Mouse (Mus musculus) heart, postnatal 0 days (tissue): ENCODE results near the gene Fam53b. TPM values are rescaled to one million over a fixed set of nuclear protein-coding genes. Genes with fewer than 3 reads are reported as not detected.

Experiments
- ATAC-seq: fragments of 200-750 bp; cut with Nextera tagmentation; 2 replicates; pipeline ENCODE4 v1.8.0; 2017; ENCODE audit warnings: low read depth, moderate number of reproducible peaks, moderate library complexity; ENCODE audit not compliant: insufficient read depth
- DNase-seq: peaks from one replicate; pipeline ENCODE4 v3.0.0-alpha.2; 2016; ENCODE audit warnings: low spot score
- H3K27ac ChIP-seq: fragments of 300-500 bp; sonication (generic); 2 replicates; pipeline ENCODE4 v1.5.1; 2014; ENCODE audit warnings: low read depth, mild to moderate bottlenecking
- H3K27me3 ChIP-seq: fragments of 300-500 bp; sonication (generic); 2 replicates; pipeline ENCODE4 v1.6.1; 2014; ENCODE audit warnings: low read length, mixed read lengths; ENCODE audit not compliant: control insufficient read depth, insufficient read depth
- H3K36me3 ChIP-seq: fragments of 300-500 bp; sonication (generic); replicated peaks from 2 replicates; pipeline ENCODE4 v1.6.1; 2014; ENCODE audit warnings: low read length, mixed read lengths; ENCODE audit not compliant: control insufficient read depth, insufficient read depth
- H3K4me1 ChIP-seq: fragments of 300-500 bp; sonication (generic); 2 replicates; pipeline ENCODE4 v1.6.1; 2014; ENCODE audit warnings: antibody characterized with exemption; ENCODE audit not compliant: control insufficient read depth, insufficient read depth
- H3K4me2 ChIP-seq: fragments of 300-500 bp; sonication (generic); 2 replicates; pipeline ENCODE4 v1.6.1; 2014; ENCODE audit warnings: low read depth, mild to moderate bottlenecking, low read length, moderate library complexity
- H3K4me3 ChIP-seq: fragments of 300-500 bp; sonication (generic); 2 replicates; pipeline ENCODE4 v1.5.1; 2014; ENCODE audit warnings: low read depth, low read length
- H3K9ac ChIP-seq: fragments of 300-500 bp; sonication (generic); replicated peaks from 2 replicates; pipeline ENCODE4 v1.6.1; 2014; ENCODE audit warnings: low read depth, low read length, mixed read lengths
- H3K9me3 ChIP-seq: fragments of 300-500 bp; sonication (generic); replicated peaks from 2 replicates; pipeline ENCODE4 v1.6.1; 2016; ENCODE audit warnings: low read length; ENCODE audit not compliant: control insufficient read depth
- CTCF ChIP-seq: IDR thresholded peaks from 2 replicates; pipeline ENCODE4 v1.5.1; 2016; ENCODE audit warnings: antibody characterized with exemption, control low read depth, low read depth
- EP300 ChIP-seq: IDR thresholded peaks from 2 replicates; pipeline ENCODE4 v1.6.1; 2016; ENCODE audit warnings: antibody characterized with exemption, low read depth
- WGBS: fragments of 180-500 bp; shearing (Covaris S2); extraction: QIAGEN DNeasy Blood & Tissue Kit; methylation state at CpG from one replicate; pipeline ENCODE4 v1.1.7; 2014; 5-methylcytosine and 5-hydroxymethylcytosine counted together
- polyA plus RNA-seq: library from polyadenylated mRNA; unstranded; fragments of >200 nt; fragmentation: Nextera tagmentation; extraction: Ambion mirVana; gene quantifications from 2 replicates; pipeline ENCODE4 v1.2.1, GENCODE M21; 2015
- total RNA-seq: library from RNA; depleted of rRNA; stranded (reverse); fragments of >200 nt; gene quantifications from 2 replicates; pipeline ENCODE4 v1.2.3, GENCODE M21; 2014; ENCODE audit warnings: low replicate concordance

The Fam53b gene
- total and polyA plus RNA-seq, 2 experiments from 2014 or later: 13.1 to 18.6 TPM

DNA sequence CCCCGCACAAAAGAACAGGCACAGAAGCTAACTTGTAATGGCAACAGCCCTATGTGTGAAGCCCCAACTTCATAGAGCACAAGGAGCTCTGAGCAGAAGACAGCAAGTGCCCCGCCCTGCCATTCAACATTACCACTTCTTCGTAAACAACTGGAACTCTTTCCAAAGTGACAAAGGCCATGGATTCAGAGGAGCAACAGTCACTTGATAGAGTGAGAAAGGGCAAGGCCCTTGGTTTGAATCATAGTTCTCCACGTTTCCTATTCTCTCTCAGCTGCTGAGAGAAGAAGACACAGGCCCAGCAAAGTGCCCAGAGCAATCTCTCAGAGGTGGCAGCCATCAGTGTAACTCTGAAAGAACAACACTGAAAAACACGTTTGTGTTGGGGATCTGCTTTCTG, 49.8 kb downstream of the Fam53b start:
- WGBS: 89% methylated on average over 5 of the region's 5 CpGs
- H3K4me1 ChIP-seq: peaks cover 23% of the 10 kb centered on the region
- no peak overlapping the region for H3K4me3 ChIP-seq

DNA sequence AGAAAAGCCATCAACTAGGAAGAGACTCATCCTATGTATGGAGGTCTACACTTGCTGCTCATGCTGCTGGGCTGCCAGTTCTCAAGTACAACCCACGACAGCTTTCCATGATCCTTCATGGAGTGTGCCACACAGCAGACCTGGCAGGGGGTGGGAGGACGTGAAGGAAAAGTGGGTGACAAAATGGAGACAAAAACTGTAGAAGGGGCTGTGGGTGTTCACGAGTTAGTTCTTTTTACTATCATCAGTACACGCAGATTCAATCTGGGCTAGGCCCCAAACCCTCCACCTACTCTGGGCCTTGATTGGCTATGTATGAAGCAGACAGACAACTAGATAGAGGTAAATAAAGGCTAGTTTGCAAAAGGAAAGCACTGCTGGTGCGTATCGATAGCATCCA, 50.3 kb downstream of the Fam53b start:
- DNase-seq (no peak), ATAC-seq (no peak)
- H3K9ac ChIP-seq: no peak overlapping the region
- no peak overlapping the region for H3K27ac ChIP-seq
- H3K27me3 ChIP-seq: no peaks in the 10 kb centered on the region
- no peak for TF ChIP-seq EP300
- TF ChIP-seq CTCF: no peak
- no peak overlapping the region for H3K4me2 ChIP-seq
- no peak overlapping the region for H3K4me3 ChIP-seq
- H3K4me1 ChIP-seq: peaks cover 23% of the 10 kb centered on the region
- WGBS: 89% methylated on average over 6 of the region's 6 CpGs
- H3K36me3 ChIP-seq: peaks cover 21% of the 10 kb centered on the region
- H3K9me3 ChIP-seq: no peaks in the 10 kb centered on the region

More for the DNA sequence above, 49.8 kb downstream of the Fam53b start:
- Histone ChIP-seq H3K36me3 (peaks cover 15% of the 10 kb centered on the region), H3K27ac (no peak overlapping the region), H3K9me3 (no peaks in the 10 kb centered on the region), H3K27me3 (no peaks in the 10 kb centered on the region), H3K4me2 (no peak overlapping the region), H3K9ac (no peak overlapping the region)
- ATAC-seq (no peak), DNase-seq (no peak)
- TF ChIP-seq EP300 (no peak), CTCF (no peak)

- H3K4me2 ChIP-seq: no peak overlapping the region
- no peak for DNase-seq
- TF ChIP-seq EP300: no peak
- TF ChIP-seq CTCF: no peak
- no peak for ATAC-seq
- peaks cover 39% of the 10 kb centered on the region for H3K36me3 ChIP-seq
- no peaks in the 10 kb centered on the region for H3K27me3 ChIP-seq
- no peak overlapping the region for H3K9ac ChIP-seq
- H3K9me3 ChIP-seq: no peaks in the 10 kb centered on the region
- 80% methylated on average over 2 of the region's 2 CpGs for WGBS
- H3K4me3 ChIP-seq: no peak overlapping the region
- no peak overlapping the region for H3K27ac ChIP-seq
- H3K4me1 ChIP-seq: peaks cover 19% of the 10 kb centered on the region
Measured at GRCm38 (mm10) chr7:132761409-132761808, 52.3 kb downstream of the Fam53b start.

DNA sequence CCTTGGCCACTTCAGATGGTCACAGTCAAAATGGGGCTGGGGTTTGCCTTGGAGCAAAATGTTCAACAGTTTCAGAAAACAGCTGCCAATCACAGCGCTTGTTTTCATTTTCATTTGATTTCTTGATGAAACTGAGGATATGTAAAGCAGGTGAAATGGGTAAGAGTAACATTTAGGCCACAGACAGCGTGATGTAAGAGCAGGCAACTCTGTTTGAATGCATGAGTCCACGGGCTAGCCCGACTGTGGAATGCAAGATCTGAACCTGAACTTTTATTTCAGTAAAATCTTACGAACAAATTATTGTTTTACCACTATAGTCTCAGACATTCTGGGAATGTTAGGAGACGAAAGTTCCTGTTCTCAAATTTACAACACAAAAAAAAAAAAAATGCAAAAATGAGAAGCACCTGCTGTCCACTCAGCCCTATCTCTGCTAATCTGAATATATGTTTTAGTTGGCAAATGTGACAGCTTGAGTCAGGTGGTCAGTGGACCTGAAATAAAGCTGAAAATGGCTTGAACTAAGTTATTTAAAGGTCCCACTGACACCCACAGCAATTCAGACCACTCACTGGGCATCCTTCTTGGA, 53.0 kb downstream of the Fam53b start:
- Histone ChIP-seq H3K9me3 (no peaks in the 10 kb centered on the region), H3K9ac (no peak overlapping the region), H3K27me3 (no peaks in the 10 kb centered on the region), H3K4me3 (no peak overlapping the region), H3K4me1 (peaks cover 12% of the 10 kb centered on the region; the same call in 1 of the 2 replicates), H3K36me3 (peaks cover 39% of the 10 kb centered on the region), H3K27ac (no peak overlapping the region), H3K4me2 (no peak overlapping the region)
- DNase-seq (no peak), ATAC-seq (no peak)
- TF ChIP-seq CTCF (no peak), EP300 (no peak)
- WGBS: 90% methylated on average over 6 of the region's 6 CpGs

GRCm38 (mm10) chr7:132759926-132760325, 53.8 kb downstream of the Fam53b start:
- ATAC-seq (no peak), DNase-seq (no peak)
- Histone ChIP-seq H3K36me3 (peaks cover 39% of the 10 kb centered on the region), H3K4me3 (no peak overlapping the region), H3K4me1 (peaks cover 7% of the 10 kb centered on the region), H3K9ac (no peak overlapping the region), H3K4me2 (no peak overlapping the region), H3K9me3 (no peaks in the 10 kb centered on the region), H3K27ac (no peak overlapping the region), H3K27me3 (no peaks in the 10 kb centered on the region)
- TF ChIP-seq EP300 (no peak), CTCF (no peak)
- WGBS: 95% methylated on average over 6 of the region's 6 CpGs

- Histone ChIP-seq H3K36me3 (peaks cover 39% of the 10 kb centered on the region), H3K27me3 (no peaks in the 10 kb centered on the region), H3K9me3 (no peaks in the 10 kb centered on the region), H3K4me3 (no peak overlapping the region), H3K27ac (no peak overlapping the region), H3K4me2 (no peak overlapping the region), H3K9ac (no peak overlapping the region), H3K4me1 (peaks cover 12% of the 10 kb centered on the region)
- no peak for ATAC-seq
- WGBS: 95% methylated on average over 22 of the region's 22 CpGs
- no peak for TF ChIP-seq CTCF
- no peak for TF ChIP-seq EP300
- DNase-seq: no peak
Measured at GRCm38 (mm10) chr7:132759405-132759891, 54.2 kb downstream of the Fam53b start.
